Mouse (Mus musculus): ENCODE data around the gene Otub2.

The Otub2 gene

GRCm38 (mm10) chr12:103388505-103389347 lies at the start of gene Otub2:
Gene Otub2 (plus strand): TSS chr12:103388682.
- peak; percentile 95 for DNase-seq (ENCODE audit: low spot score)

GRCm38 (mm10) chr12:103341212-103341611 lies 47.3 kb upstream of the Otub2 start:
- DNase-seq (ENCODE audit: low spot score) = no peak

- no peak for DNase-seq (ENCODE audit: low spot score)
Observed at GRCm38 (mm10) chr12:103343456-103343855, 45.0 kb upstream of the Otub2 start.

GRCm38 (mm10) chr12:103344934-103345333 lies 43.5 kb upstream of the Otub2 start:
- no peak for DNase-seq (ENCODE audit: low spot score)

GRCm38 (mm10) chr12:103346945-103347344 lies 41.5 kb upstream of the Otub2 start:
- DNase-seq (ENCODE audit: low spot score) = no peak

GRCm38 (mm10) chr12:103347406-103347805 lies 41.1 kb upstream of the Otub2 start:
- DNase-seq (ENCODE audit: low spot score) = no peak

GRCm38 (mm10) chr12:103348506-103348905 lies 40.0 kb upstream of the Otub2 start:
- peak; percentile 67 for DNase-seq (ENCODE audit: low spot score)

- DNase-seq (ENCODE audit: low spot score) = no peak
Observed at GRCm38 (mm10) chr12:103352735-103353134, 35.7 kb upstream of the Otub2 start.

- DNase-seq (ENCODE audit: low spot score) = no peak
Observed at GRCm38 (mm10) chr12:103353538-103353937, 34.9 kb upstream of the Otub2 start.

GRCm38 (mm10) chr12:103355746-103356414 lies 32.6 kb upstream of the Otub2 start, which contains the start of gene Asb2:
Gene Asb2 (minus strand): TSS chr12:103356001.
- no peak for DNase-seq (ENCODE audit: low spot score)

GRCm38 (mm10) chr12:103356415-103356748 lies 32.1 kb upstream of the Otub2 start:
- no peak for DNase-seq (ENCODE audit: low spot score)

- no peak for DNase-seq (ENCODE audit: low spot score)
Observed at GRCm38 (mm10) chr12:103358216-103358615, 30.3 kb upstream of the Otub2 start.

- DNase-seq (ENCODE audit: low spot score) = no peak
Observed at GRCm38 (mm10) chr12:103358951-103359801, 29.3 kb upstream of the Otub2 start.

- no peak for DNase-seq (ENCODE audit: low spot score)
Observed at GRCm38 (mm10) chr12:103360812-103361211, 27.7 kb upstream of the Otub2 start.

- no peak for DNase-seq (ENCODE audit: low spot score)
Observed at GRCm38 (mm10) chr12:103361539-103362307, 26.8 kb upstream of the Otub2 start.

GRCm38 (mm10) chr12:103362336-103362735 lies 26.1 kb upstream of the Otub2 start:
- DNase-seq (ENCODE audit: low spot score) = no peak

GRCm38 (mm10) chr12:103367171-103367570 lies 21.3 kb upstream of the Otub2 start:
- DNase-seq (ENCODE audit: low spot score) = no peak

GRCm38 (mm10) chr12:103367620-103368325 lies 20.7 kb upstream of the Otub2 start:
- no peak for DNase-seq (ENCODE audit: low spot score)

- no peak for DNase-seq (ENCODE audit: low spot score)
Observed at GRCm38 (mm10) chr12:103368326-103368669, 20.2 kb upstream of the Otub2 start.

- no peak for DNase-seq (ENCODE audit: low spot score)
Observed at GRCm38 (mm10) chr12:103368777-103369176, 19.7 kb upstream of the Otub2 start.

GRCm38 (mm10) chr12:103370861-103371260 lies 17.6 kb upstream of the Otub2 start:
- no peak for DNase-seq (ENCODE audit: low spot score)

Data from layer of hippocampus, adult 9-10 months (tissue).